Mouse (Mus musculus) frontal cortex, postnatal 25 days (tissue): ENCODE data around the gene Gm10518.

Experiments used
- DNase-seq, 2 experiments: peaks; one replicate each; pipeline ENCODE4 v3.0.0; 2022; ENCODE audit warnings: low spot score in 2 of 2

Gm10518 gene

GRCm38 (mm10) chr1:179833596-179833995, 30.4 kb downstream of the Gm10518 start:
- no peak for DNase-seq

GRCm38 (mm10) chr1:179835753-179836425, 32.7 kb downstream of the Gm10518 start:
- DNase-seq, result no peak

GRCm38 (mm10) chr1:179836426-179837404, 33.5 kb downstream of the Gm10518 start:
- no peak for DNase-seq

- DNase-seq, result no peak
Observed at GRCm38 (mm10) chr1:179842568-179842967, 39.4 kb downstream of the Gm10518 start.

GRCm38 (mm10) chr1:179843981-179844380, 40.8 kb downstream of the Gm10518 start:
- no peak for DNase-seq

- DNase-seq, result peak in 1 of 2 experiments; percentile 27
Observed at GRCm38 (mm10) chr1:179844894-179845293, 41.7 kb downstream of the Gm10518 start.

GRCm38 (mm10) chr1:179845832-179846499, 42.8 kb downstream of the Gm10518 start:
- no peak for DNase-seq

GRCm38 (mm10) chr1:179847173-179847572, 44.0 kb downstream of the Gm10518 start:
- DNase-seq, result no peak

- peak; percentile 68 to 75 for DNase-seq
Observed at GRCm38 (mm10) chr1:179847759-179848389, 44.7 kb downstream of the Gm10518 start.

GRCm38 (mm10) chr1:179853421-179853820, 50.2 kb downstream of the Gm10518 start:
- DNase-seq, result no peak
